Comparison of ENCODE assay signal across 8 mouse cellular contexts in the genomic region with DNA sequence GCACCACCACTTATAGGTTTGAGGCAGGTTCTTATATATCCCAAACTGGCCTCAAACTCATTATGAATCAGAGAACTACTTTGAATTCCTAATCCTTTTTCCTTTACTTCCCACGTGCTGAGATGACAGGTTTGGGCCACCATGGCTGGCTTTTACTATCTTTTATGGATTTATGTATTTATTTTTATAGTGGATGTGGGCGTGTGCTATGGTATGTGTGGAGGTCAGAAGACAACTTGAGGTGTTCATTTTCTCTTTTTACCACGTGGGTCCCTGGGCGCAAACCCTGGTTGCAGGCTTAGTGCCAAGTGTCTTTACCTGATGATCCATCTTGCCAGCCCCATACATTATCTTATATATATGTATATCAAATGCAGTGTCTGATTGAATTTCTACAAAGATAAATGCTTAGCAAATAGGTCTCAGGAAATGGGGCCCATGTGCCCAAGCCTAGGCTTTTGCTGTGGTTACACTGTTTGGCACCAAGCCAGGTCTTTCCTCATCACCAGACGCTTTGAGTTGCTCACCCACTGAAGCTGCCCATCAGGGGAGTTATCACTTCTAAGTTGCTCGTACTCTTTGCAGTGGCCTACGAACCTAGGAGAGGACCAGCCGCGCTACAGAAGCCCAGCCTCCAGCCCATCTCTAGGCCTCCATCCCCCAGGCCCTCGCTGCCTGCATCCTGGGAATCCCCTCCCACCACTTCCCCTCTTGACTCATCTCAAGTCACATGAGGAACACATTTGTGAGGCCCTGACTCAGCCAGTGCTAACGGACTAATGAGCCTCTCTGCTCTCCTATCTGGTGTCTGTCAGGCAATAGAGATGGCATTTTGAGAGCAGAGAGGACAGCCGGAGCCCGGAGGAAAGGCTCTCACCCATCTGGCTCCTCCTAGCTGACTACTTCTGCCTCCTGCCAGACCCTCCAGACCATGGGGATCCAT. TPM values are rescaled to one million over a fixed set of nuclear protein-coding genes. Genes with fewer than 3 reads are reported as not detected.
DNase-seq lines count a peak whose midpoint lies in the region; ATAC-seq and TF ChIP-seq lines count a peak whose summit lies in the region.

No protein-coding gene starts in this region.

- H3K4me2 ChIP-seq in heart, embryonic 12.5 days: peak overlapping the region; percentile 40
- no peak overlapping the region for H3K4me2 ChIP-seq in neural tube, embryonic 15.5 days

- ATAC-seq in heart, embryonic 12.5 days (ENCODE audit: insufficient number of reproducible peaks, low FRiP score): peak; percentile 66
- ATAC-seq in neural tube, embryonic 15.5 days (ENCODE audit: low FRiP score): no peak

- H3K27me3 ChIP-seq in heart, embryonic 12.5 days (replicated peaks): no peaks in the 10 kb centered on the region
- no peaks in the 10 kb centered on the region for H3K27me3 ChIP-seq in liver, adult 2 months (ENCODE audit: control insufficient read depth, insufficient read depth, low read length)
- no peaks in the 10 kb centered on the region for H3K27me3 ChIP-seq in neural tube, embryonic 15.5 days (replicated peaks)

- WGBS in heart, embryonic 12.5 days: 29% methylated on average over 13 of the region's 13 CpGs
- WGBS in liver, adult 2 months: 60% methylated on average over 13 of the region's 13 CpGs
- WGBS in neural tube, embryonic 15.5 days: 74% methylated on average over 13 of the region's 13 CpGs

- no peak for TF ChIP-seq POLR2A in liver, adult 2 months (IDR thresholded peaks at IDR 0.05; ENCODE audit: extremely low read depth, insufficient read depth, low read length)

- no peaks in the 10 kb centered on the region for H3K79me2 ChIP-seq in liver, adult 2 months (ENCODE audit: control insufficient read depth, insufficient read depth, low read length)

- H3K36me3 ChIP-seq in heart, embryonic 12.5 days: no peaks in the 10 kb centered on the region
- no peaks in the 10 kb centered on the region for H3K36me3 ChIP-seq in liver, adult 2 months (ENCODE audit: control insufficient read depth, insufficient read depth, low read length)
- H3K36me3 ChIP-seq in neural tube, embryonic 15.5 days: no peaks in the 10 kb centered on the region

- peaks cover 30% of the 10 kb centered on the region for H3K4me1 ChIP-seq in heart, embryonic 12.5 days (replicated peaks)
- H3K4me1 ChIP-seq in liver, adult 2 months (ENCODE audit: control insufficient read depth, insufficient read depth, low read length): no peaks in the 10 kb centered on the region
- 0 out of 2 replicates have a peak, but pooled peaks cover 5% of the 10 kb centered on the region for H3K4me1 ChIP-seq in neural tube, embryonic 15.5 days

- H3K27ac ChIP-seq in heart, embryonic 12.5 days (ENCODE audit: poor library complexity, severe bottlenecking): peak overlapping the region; percentile 95
- peak overlapping the region; percentile 94 for H3K27ac ChIP-seq in liver, adult 2 months (replicated peaks; ENCODE audit: insufficient read depth, low read depth, low read length)
- 0 out of 2 replicates have a peak overlapping the region, but pooled peaks have one; percentile 41 for H3K27ac ChIP-seq in neural tube, embryonic 15.5 days (replicated peaks)

- H3K9me3 ChIP-seq in heart, embryonic 12.5 days (replicated peaks): no peaks in the 10 kb centered on the region
- no peaks in the 10 kb centered on the region for H3K9me3 ChIP-seq in neural tube, embryonic 15.5 days (replicated peaks)

- H3K4me3 ChIP-seq in heart, embryonic 12.5 days: no peak overlapping the region
- H3K4me3 ChIP-seq in liver, adult 2 months (ENCODE audit: insufficient read depth, low read depth, low read length): no peak overlapping the region
- H3K4me3 ChIP-seq in neural tube, embryonic 15.5 days (replicated peaks): no peak overlapping the region

- no peak for TF ChIP-seq CTCF in liver, adult 2 months (IDR thresholded peaks at IDR 0.05; ENCODE audit: low read depth, low read length)

- peak overlapping the region; percentile 20; the same call in 1 of the 2 replicates for H3K9ac ChIP-seq in heart, embryonic 12.5 days
- H3K9ac ChIP-seq in liver, adult 2 months (ENCODE audit: low read depth, low read length): peak overlapping the region; percentile 31
- no peak overlapping the region for H3K9ac ChIP-seq in neural tube, embryonic 15.5 days (replicated peaks)

- peak; percentile 48 for DNase-seq in gastrocnemius, adult 18-20 months (ENCODE audit: low spot score)
- no peak for DNase-seq in gastrocnemius, postnatal 10 days
- peak; percentile 91 for DNase-seq in 3134 (ENCODE audit: extremely low read depth, insufficient read length, low spot score)
- peak; percentile 86 for DNase-seq in adrenal gland, adult 2 months
- DNase-seq in liver, adult 2 months (ENCODE audit: extremely low read depth, low read depth, low spot score): peak; percentile 47
- no peak for DNase-seq in cerebellum, postnatal 4 days (ENCODE audit: low spot score in 2 of 2)

RNA-seq across cellular contexts. Expression of gene Ankdd1a, which starts 21.4 kb away (rescaled TPM):
- total RNA-seq in gastrocnemius, adult 18-20 months (2021): not detected
- total RNA-seq in gastrocnemius, postnatal 10 days (2021): not detected
- 1 to 10 TPM in 1 of 2 experiments, under 1 TPM in 1; 0.32 to 3.3 TPM for total RNA-seq in adrenal gland, adult 2 months (2021)
- 0.45 and 0.98 TPM in 2 replicates for polyA plus RNA-seq in adrenal gland, adult 2 months (2012; rRNA removed)
- not detected in 2 replicates for polyA plus RNA-seq in heart, embryonic 12.5 days (2016; fragmentation: Nextera tagmentation; extraction: Ambion mirVana)
- not detected in 2 replicates for total RNA-seq in liver, adult 2 months (2014; rRNA removed)
- polyA plus RNA-seq in liver, adult 2 months (2012; rRNA removed): not detected in 2 replicates
- 0.87 and 1.2 TPM in 2 replicates for polyA plus RNA-seq in neural tube, embryonic 15.5 days (2015; fragmentation: Nextera tagmentation; extraction: Ambion mirVana)

RNA-seq across cellular contexts. Expression of gene Plekho2, which starts 38.4 kb away (rescaled TPM):
- total RNA-seq in gastrocnemius, adult 18-20 months (2021): 1 to 10 TPM; 2.2 to 5.4 TPM
- total RNA-seq in gastrocnemius, postnatal 10 days (2021): 10 to 100 TPM; 11.4 to 17.3 TPM
- 10 to 100 TPM; 49.9 to 61.0 TPM for total RNA-seq in adrenal gland, adult 2 months (2021)
- polyA plus RNA-seq in adrenal gland, adult 2 months (2012; rRNA removed): 48.8 and 61.6 TPM in 2 replicates
- 14.0 and 14.9 TPM in 2 replicates for polyA plus RNA-seq in heart, embryonic 12.5 days (2016; fragmentation: Nextera tagmentation; extraction: Ambion mirVana)
- 1.4 and 2.2 TPM in 2 replicates for total RNA-seq in liver, adult 2 months (2014; rRNA removed)
- 2.9 and 5.4 TPM in 2 replicates for polyA plus RNA-seq in liver, adult 2 months (2012; rRNA removed)
- polyA plus RNA-seq in neural tube, embryonic 15.5 days (2015; fragmentation: Nextera tagmentation; extraction: Ambion mirVana): 5.0 and 7.7 TPM in 2 replicates

RNA-seq across cellular contexts. Expression of gene Pif1, which starts 45.6 kb away (rescaled TPM):
- not detected for total RNA-seq in gastrocnemius, adult 18-20 months (2021)
- 1 to 10 TPM in 1 of 2 experiments, under 1 TPM in 1; 0.92 to 1.4 TPM for total RNA-seq in gastrocnemius, postnatal 10 days (2021)
- total RNA-seq in adrenal gland, adult 2 months (2021): under 1 TPM; 0.29 to 0.45 TPM
- 0.42 and 0.46 TPM in 2 replicates for polyA plus RNA-seq in adrenal gland, adult 2 months (2012; rRNA removed)
- 12.4 and 14.4 TPM in 2 replicates for polyA plus RNA-seq in heart, embryonic 12.5 days (2016; fragmentation: Nextera tagmentation; extraction: Ambion mirVana)
- 0.20 TPM in 1 of 2 replicates, not detected in the other for total RNA-seq in liver, adult 2 months (2014; rRNA removed)
- polyA plus RNA-seq in liver, adult 2 months (2012; rRNA removed): 0.04 TPM in 1 of 2 replicates, not detected in the other
- polyA plus RNA-seq in neural tube, embryonic 15.5 days (2015; fragmentation: Nextera tagmentation; extraction: Ambion mirVana): 2.7 and 4.7 TPM in 2 replicates

Comparison
In these comparisons a context has a peak if more than half of its experiments do, and no peak if none do; other contexts are left out.
1. DNase-seq: peak in gastrocnemius, adult 18-20 months (single experiment), 3134 (single experiment), adrenal gland, adult 2 months (single experiment) and liver, adult 2 months (single experiment); none in gastrocnemius, postnatal 10 days (single experiment) and cerebellum, postnatal 4 days (0 of 2).
2. H3K27ac ChIP-seq: peak in every context shown above with its lines; median percentile 95 in heart, embryonic 12.5 days; 94 in liver, adult 2 months; 41 in neural tube, embryonic 15.5 days.